Mouse (Mus musculus) embryo, embryonic 9.5 days (tissue): ENCODE data around the gene Gbf1.

Source experiments
- DNase-seq: peaks from one replicate; pipeline ENCODE4 v3.0.0-alpha.2; 2017; ENCODE audit errors: extremely low spot score

Gbf1 gene

DNA sequence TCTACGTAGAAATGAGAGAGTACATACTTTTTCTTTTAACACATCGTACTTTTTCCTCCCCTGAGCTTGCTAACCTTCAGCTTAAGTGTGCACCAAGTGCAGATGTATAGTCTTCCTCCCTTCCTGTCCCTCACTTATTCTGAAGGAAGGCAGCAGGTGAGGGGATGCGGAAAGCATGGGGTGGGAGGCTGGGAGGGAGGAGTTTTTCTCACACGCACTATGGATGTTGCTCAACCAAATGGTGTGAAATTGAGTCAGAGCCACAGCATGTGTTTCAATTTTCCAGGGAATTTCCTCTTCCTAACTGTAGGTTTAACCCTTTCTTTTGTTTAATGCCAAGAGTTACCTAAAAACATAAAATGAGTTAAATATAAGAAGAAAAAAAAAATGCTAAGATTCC is 70.8 kb downstream of the Gbf1 start:
- DNase-seq: no peak

DNA sequence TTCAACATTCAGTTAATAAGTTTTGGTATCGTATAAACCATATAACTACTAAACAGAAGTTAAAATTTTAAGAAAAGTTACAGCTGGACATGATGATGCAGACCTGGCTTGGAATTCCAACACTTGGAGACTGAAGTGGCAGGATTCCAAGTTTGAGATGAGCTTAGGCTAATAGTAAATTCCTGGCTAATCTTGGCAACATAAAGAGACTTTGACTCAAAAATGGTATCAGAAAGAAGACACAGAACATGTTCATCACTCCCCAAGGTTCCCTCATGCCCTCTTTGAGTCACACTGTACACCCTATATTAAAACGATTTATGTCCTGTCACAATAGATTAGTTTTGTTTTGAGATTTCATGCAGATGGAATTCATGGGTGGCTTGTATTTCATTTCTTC is 72.6 kb downstream of the Gbf1 start:
- no peak for DNase-seq

GRCm38 (mm10) chr19:46225506-46225905 is 73.2 kb downstream of the Gbf1 start:
- DNase-seq: no peak

GRCm38 (mm10) chr19:46226295-46226694 is 74.0 kb downstream of the Gbf1 start:
- DNase-seq: no peak

DNA sequence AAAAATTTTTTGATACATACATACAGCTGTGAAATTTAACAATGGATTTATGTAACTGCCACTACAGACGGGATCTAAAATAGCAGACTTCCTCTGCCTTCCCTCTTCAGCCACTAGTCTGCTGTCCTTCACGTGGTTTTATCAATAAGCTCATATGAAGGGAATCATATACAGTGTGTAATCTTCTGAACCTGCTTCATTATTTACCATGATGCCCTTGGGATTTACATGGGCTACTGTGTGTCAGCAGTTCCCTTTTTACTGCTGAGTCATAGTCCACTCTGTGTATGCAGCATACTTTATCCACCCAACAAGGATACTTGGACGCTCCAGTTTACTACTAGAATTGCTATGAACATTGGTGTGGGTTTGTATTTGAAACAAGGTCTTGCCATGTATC is 75.0 kb downstream of the Gbf1 start:
- no peak for DNase-seq

DNA sequence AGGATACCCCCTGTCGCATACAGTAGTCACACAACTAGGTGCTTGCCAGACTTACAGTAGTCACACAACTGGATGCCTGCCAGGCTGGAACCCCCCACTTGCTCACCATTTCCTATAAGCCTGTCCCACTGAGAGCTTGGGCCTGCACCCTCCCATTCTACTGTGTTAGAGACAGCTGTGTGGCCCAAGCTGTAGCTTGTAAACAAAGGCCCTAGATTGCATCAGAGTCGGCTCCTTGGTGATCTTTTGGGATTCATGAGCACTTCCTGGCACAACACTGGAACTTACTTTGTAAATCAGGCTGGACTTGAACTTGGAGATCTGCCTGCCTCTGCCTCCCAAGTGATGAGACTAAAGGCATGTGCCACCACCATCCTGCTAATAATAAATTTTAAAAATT is 82.1 kb downstream of the Gbf1 start:
- DNase-seq: no peak

GRCm38 (mm10) chr19:46236658-46237057 is 84.3 kb downstream of the Gbf1 start:
- no peak for DNase-seq

GRCm38 (mm10) chr19:46240246-46240645 is 87.9 kb downstream of the Gbf1 start:
- no peak for DNase-seq

- DNase-seq: no peak
Measured at GRCm38 (mm10) chr19:46242416-46242815, 90.1 kb downstream of the Gbf1 start.

DNA sequence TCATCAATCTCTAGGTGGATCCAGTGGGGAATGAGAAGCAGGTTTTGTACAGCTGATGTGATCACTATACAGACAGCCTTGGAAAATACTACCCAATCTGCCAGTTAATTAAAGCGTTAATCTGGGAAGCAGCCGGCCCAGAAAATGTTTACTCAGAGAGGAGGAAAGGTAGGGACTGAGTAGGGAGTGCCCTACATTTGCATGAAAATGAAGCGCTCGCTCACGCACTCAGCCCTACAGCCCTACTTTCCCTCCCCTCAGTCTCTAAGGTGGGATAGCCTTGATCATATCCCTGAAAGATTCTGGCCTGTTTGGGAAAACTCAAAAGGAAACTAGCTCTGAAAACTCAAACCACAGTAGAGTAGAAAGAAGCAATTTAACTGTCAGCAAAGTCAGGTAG is 92.3 kb downstream of the Gbf1 start:
- no peak for DNase-seq

- DNase-seq: no peak
Measured at GRCm38 (mm10) chr19:46248991-46249390, 96.7 kb downstream of the Gbf1 start.

DNA sequence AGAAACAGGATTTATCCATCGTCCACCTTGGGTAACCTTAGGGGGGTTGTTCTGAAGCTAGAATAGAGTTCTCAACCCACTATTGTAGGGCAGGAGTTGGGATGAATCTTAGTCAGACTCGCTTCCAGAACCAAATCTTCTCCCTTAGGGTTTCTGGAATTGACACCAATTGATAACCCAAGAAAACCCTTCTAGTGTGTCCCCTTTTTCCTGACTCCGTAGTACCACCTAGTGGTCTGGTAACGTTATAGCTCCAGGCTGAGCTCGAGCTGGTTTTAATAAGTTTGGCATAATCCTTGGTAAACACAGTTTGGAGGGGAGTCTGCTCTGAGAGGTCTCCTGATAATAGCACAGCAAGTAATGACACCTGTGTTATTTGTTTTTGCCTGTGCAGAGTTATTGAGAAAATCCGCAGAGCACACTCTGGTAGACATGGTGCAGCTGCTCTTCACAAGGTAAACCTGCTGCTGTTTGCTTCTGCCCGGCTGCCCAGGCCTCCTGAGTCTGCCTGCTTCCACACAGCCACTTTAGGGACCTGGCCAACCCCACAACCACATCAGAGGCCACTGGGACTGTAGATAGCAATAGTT is 101.9 kb downstream of the Gbf1 start:
- DNase-seq: peak; percentile 55

- no peak for DNase-seq
Measured at GRCm38 (mm10) chr19:46264762-46265161, 112.5 kb downstream of the Gbf1 start.

- DNase-seq: no peak
Measured at GRCm38 (mm10) chr19:46275307-46275706, 123.0 kb downstream of the Gbf1 start.

GRCm38 (mm10) chr19:46282081-46282849 is 130.0 kb downstream of the Gbf1 start:
- DNase-seq: no peak

- no peak for DNase-seq
Measured at GRCm38 (mm10) chr19:46284686-46285085, 132.4 kb downstream of the Gbf1 start.

DNA sequence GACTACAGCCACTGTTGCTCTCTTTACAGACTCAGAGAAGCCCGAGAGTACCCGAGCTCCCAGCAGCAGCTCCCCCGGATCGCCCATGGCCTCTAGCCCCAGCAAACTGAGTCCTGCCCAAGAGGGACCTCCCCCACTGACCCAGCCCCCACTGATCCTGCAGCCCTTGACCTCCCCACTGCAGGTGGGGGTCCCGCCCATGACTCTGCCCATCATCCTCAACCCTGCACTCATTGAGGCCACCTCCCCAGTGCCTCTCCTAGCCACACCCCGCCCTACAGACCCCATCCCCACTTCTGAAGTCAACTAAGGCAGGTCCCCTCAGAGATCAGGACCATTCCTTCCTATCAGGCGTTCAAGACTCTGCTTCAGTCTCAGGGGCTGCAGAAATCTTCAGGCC is 133.3 kb downstream of the Gbf1 start:
- no peak for DNase-seq

GRCm38 (mm10) chr19:46286047-46286446 is 133.7 kb downstream of the Gbf1 start:
- no peak for DNase-seq

- no peak for DNase-seq
Measured at GRCm38 (mm10) chr19:46286926-46287325, 134.6 kb downstream of the Gbf1 start.

- no peak for DNase-seq
Measured at GRCm38 (mm10) chr19:46287566-46287965, 135.3 kb downstream of the Gbf1 start.

DNA sequence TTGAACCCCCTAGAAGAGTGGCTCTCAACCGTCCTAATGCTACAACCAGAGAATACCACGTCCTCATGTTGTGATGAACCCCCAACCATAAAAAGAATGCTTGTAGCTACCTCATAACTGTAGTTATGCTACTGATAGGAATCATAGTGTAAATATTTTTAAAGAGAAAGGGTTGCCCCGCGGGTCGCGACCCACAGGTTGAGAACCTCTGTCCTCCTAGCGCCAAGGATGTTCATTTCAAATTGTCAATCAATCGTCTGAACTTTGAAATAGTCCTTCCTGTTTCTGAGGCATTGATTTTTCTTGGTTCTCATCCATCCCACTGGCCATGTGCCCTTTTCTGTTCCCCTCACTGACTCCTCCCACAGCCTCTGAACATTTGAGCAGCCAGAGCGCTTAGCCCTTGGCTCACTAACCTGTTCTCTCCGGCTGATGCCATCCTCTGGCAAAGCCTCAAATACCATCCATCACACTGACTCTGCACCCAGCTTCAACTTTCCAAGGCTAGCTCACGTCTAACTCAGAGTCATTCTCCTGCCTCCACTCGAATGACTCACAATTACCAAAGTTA is 138.3 kb downstream of the Gbf1 start:
- no peak for DNase-seq

- no peak for DNase-seq
Measured at GRCm38 (mm10) chr19:46296938-46297337, 144.6 kb downstream of the Gbf1 start.

DNA sequence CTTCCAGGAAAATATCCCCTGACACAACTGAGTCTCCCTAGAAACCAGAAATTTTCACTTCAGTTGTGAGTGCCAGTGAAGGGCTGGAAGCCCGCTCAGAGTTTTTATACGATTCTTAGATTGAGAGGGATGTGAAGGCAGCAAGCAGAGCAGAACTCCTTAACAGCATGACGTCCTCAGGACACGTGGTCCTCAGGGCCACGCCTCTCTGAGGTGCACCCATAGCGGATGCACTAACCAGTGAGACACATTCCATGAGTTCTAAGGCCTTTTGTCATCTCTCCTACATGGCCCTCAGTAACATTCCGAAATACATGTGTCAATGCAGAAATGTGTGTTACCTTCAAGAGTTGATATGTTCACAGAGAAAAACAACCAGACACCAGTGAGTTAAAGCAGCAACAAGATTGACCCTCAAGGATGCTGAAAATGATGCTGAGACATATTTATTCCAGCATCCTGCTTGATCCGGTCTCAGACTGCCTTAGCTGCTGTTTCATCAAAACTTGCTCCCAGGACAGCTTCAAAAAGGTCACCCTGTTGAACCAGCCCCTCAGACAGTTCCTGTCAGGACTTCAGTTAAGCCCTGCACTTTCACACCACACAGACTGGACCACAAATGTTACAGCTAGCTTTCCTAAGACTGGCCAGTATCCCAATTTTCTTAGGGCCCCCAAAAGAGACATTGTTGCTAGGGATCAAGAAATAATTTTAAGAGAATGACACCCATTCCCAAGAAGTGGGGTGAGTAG is 148.2 kb downstream of the Gbf1 start:
- no peak for DNase-seq
